Mouse (Mus musculus) midbrain, embryonic 14.5 days (tissue): Measurements from ENCODE around the gene Dscaml1. TPM values are rescaled to one million over a fixed set of nuclear protein-coding genes. Genes with fewer than 3 reads are reported as not detected.

ENCODE experiments used
- ATAC-seq: fragments of 200-750 bp; cut with Nextera tagmentation; 2 replicates; pipeline ENCODE4 v1.8.0; 2017; ENCODE audit warnings: moderate number of reproducible peaks, moderate library complexity; ENCODE audit not compliant: low FRiP score, low TSS enrichment
- DNase-seq: peaks from one replicate; pipeline ENCODE4 v3.0.0-alpha.2; 2015
- H3K27ac ChIP-seq: fragments of 300-500 bp; sonication (generic); replicated peaks from 2 replicates; pipeline ENCODE4 v1.5.1; 2014; ENCODE audit warnings: mild to moderate bottlenecking, low read depth, low read length, moderate library complexity
- H3K27me3 ChIP-seq: fragments of 300-500 bp; sonication (generic); 2 replicates; pipeline ENCODE4 v1.6.1; 2014; ENCODE audit warnings: low read length, control low read depth, mixed read lengths; ENCODE audit not compliant: control insufficient read depth, insufficient read depth
- H3K36me3 ChIP-seq: fragments of 300-500 bp; sonication (generic); 2 replicates; pipeline ENCODE4 v1.6.1; 2014; ENCODE audit warnings: low read length, control low read depth; ENCODE audit not compliant: control insufficient read depth, insufficient read depth
- H3K4me1 ChIP-seq: fragments of 300-500 bp; sonication (generic); 2 replicates; pipeline ENCODE4 v1.6.1; 2014; ENCODE audit warnings: mild to moderate bottlenecking, antibody characterized with exemption, low read length, control low read depth; ENCODE audit not compliant: control insufficient read depth, insufficient read depth
- H3K4me2 ChIP-seq: fragments of 300-500 bp; sonication (generic); 2 replicates; pipeline ENCODE4 v1.6.1; 2014; ENCODE audit warnings: mild to moderate bottlenecking, low read length, moderate library complexity
- H3K4me3 ChIP-seq: fragments of 300-500 bp; sonication (generic); replicated peaks from 2 replicates; pipeline ENCODE4 v1.5.1; 2014; ENCODE audit warnings: low read depth, low read length
- H3K9ac ChIP-seq: fragments of 300-500 bp; sonication (generic); replicated peaks from 2 replicates; pipeline ENCODE4 v1.6.1; 2014; ENCODE audit warnings: mild to moderate bottlenecking, low read length, moderate library complexity
- H3K9me3 ChIP-seq: fragments of 300-500 bp; sonication (generic); 2 replicates; pipeline ENCODE4 v1.6.1; 2016; ENCODE audit warnings: low read length, control low read depth, mixed read lengths; ENCODE audit not compliant: control insufficient read depth
- WGBS: fragments of 180-500 bp; shearing (Covaris S2); extraction: QIAGEN DNeasy Blood & Tissue Kit; methylation state at CpG from one replicate; pipeline ENCODE4 v1.1.7; 2014; 5-methylcytosine and 5-hydroxymethylcytosine counted together
- polyA plus RNA-seq: library from polyadenylated mRNA; unstranded; fragments of >200 nt; fragmentation: Nextera tagmentation; extraction: Ambion mirVana; gene quantifications from 2 replicates; pipeline ENCODE4 v1.2.1, GENCODE M21; 2014

Gene Dscaml1
- polyA plus RNA-seq, 1 experiment from 2014 or later: 14.8 TPM

- Histone ChIP-seq H3K27me3 (no peaks in the 10 kb centered on the region), H3K36me3 (peaks cover 42% of the 10 kb centered on the region), H3K4me1 (no peaks in the 10 kb centered on the region), H3K4me3 (no peak overlapping the region), H3K9ac (no peak overlapping the region), H3K27ac (no peak overlapping the region), H3K9me3 (no peaks in the 10 kb centered on the region), H3K4me2 (no peak overlapping the region)
- DNase-seq: no peak
- ATAC-seq: no peak
- WGBS: 92% methylated on average over 8 of the region's 8 CpGs
These were observed 36.8 kb upstream of the Dscaml1 start for GRCm38 (mm10) chr9:45389596-45389995.

- H3K9ac ChIP-seq: no peak overlapping the region
- ATAC-seq (no peak), DNase-seq (no peak)
- H3K4me3 ChIP-seq: no peak overlapping the region
- H3K27ac ChIP-seq: no peak overlapping the region
- WGBS: 81% methylated on average over 7 of the region's 7 CpGs
- H3K27me3 ChIP-seq: no peaks in the 10 kb centered on the region
- H3K4me2 ChIP-seq: no peak overlapping the region
- peaks cover 59% of the 10 kb centered on the region for H3K36me3 ChIP-seq
- H3K4me1 ChIP-seq: no peaks in the 10 kb centered on the region
- H3K9me3 ChIP-seq: no peaks in the 10 kb centered on the region
These were observed 35.1 kb upstream of the Dscaml1 start for GRCm38 (mm10) chr9:45391299-45391698.

DNA sequence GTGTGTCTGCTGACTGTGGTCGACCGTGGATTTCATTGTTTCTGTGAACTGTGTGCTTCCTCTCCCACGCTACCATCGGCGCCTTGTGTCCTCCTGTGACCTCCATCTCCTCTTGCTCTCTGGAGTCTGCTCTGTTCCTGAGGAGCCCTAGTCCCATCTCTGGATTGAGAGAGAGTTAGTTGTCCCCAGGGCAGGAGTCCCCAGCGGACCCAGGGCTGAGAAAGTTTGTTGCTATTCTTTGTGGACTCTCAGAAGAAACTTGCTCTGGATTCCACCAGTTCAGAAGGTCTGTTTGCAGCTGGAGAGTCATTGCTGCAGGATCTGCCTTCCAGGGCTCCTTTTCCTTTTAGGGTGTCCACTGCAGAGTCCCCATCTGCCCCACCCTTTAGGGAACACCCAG is 31.2 kb upstream of the Dscaml1 start:
- no peak overlapping the region for H3K4me2 ChIP-seq
- no peaks in the 10 kb centered on the region for H3K4me1 ChIP-seq
- no peaks in the 10 kb centered on the region for H3K9me3 ChIP-seq
- H3K36me3 ChIP-seq: peaks cover 59% of the 10 kb centered on the region
- no peaks in the 10 kb centered on the region for H3K27me3 ChIP-seq
- 93% methylated on average over 6 of the region's 6 CpGs for WGBS
- H3K4me3 ChIP-seq: no peak overlapping the region
- DNase-seq (no peak), ATAC-seq (no peak)
- no peak overlapping the region for H3K9ac ChIP-seq
- no peak overlapping the region for H3K27ac ChIP-seq

GRCm38 (mm10) chr9:45395796-45396195 is 30.6 kb upstream of the Dscaml1 start:
- no peak overlapping the region for H3K27ac ChIP-seq
- DNase-seq (no peak), ATAC-seq (no peak)
- no peak overlapping the region for H3K9ac ChIP-seq
- H3K4me2 ChIP-seq: no peak overlapping the region
- peaks cover 53% of the 10 kb centered on the region for H3K36me3 ChIP-seq
- no peaks in the 10 kb centered on the region for H3K4me1 ChIP-seq
- no peak overlapping the region for H3K4me3 ChIP-seq
- 66% methylated on average over 3 of the region's 3 CpGs for WGBS
- no peaks in the 10 kb centered on the region for H3K27me3 ChIP-seq
- H3K9me3 ChIP-seq: no peaks in the 10 kb centered on the region

DNA sequence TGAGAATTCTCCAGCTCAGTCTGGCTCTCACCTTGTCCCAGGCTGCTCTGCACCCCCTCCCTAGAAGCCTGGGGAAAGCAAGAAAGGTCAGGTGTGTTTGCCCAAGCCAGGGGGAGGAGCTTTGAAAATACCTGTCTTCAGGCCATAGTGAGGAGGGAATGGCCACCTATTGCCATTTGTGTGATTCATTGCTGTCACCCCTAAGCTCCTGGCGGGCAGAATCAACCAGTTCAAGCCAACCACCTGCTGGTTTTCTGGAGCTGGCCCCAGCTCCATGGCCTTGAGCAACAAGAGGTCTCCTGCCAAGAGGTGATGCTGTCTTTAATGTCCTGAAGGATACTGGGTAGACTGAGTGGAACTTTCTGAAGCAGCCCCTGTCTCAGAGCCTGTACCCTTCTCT is 28.1 kb upstream of the Dscaml1 start:
- 61% methylated on average over 1 of the region's 1 CpGs for WGBS
- H3K4me3 ChIP-seq: no peak overlapping the region

DNA sequence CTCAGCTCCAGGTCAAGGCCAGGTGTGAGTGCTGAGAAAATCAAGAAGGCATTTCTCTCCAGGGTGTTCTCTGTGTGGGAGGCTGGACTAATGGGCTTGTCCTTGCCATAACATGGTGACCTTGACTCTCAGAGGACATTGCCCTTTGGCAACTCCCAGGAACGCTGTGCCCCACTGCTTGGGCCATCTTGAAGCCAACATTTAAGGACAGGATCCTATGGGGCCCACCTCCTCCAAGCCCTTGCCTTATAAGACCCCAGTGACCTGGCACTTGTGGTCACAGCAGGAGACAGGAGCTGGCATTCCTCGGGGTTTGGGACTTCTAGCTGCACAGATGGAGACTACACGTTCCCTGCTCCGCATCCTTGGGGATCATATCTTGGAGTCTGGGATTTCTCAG is 27.0 kb upstream of the Dscaml1 start, which contains the start of gene Fxyd2:
TSS of gene Fxyd2 (plus strand) at position 236 of the 400 bp plus-strand sequence.
- ATAC-seq (no peak), DNase-seq (no peak)
- Histone ChIP-seq H3K4me2 (no peak within 1 kb of the TSS), H3K9ac (no peak within 1 kb of the TSS), H3K27me3 (no peaks in the 10 kb centered on the region), H3K27ac (no peak within 1 kb of the TSS), H3K4me3 (no peak within 1 kb of the TSS), H3K4me1 (no peaks in the 10 kb centered on the region), H3K36me3 (peaks cover 23% of the 10 kb centered on the region), H3K9me3 (no peaks in the 10 kb centered on the region)
- 76% methylated on average over 4 of the region's 4 CpGs for WGBS

More for the DNA sequence above, 28.1 kb upstream of the Dscaml1 start:
- Histone ChIP-seq H3K27ac (no peak overlapping the region), H3K9me3 (no peaks in the 10 kb centered on the region), H3K4me1 (no peaks in the 10 kb centered on the region), H3K4me2 (no peak overlapping the region), H3K27me3 (no peaks in the 10 kb centered on the region), H3K36me3 (peaks cover 33% of the 10 kb centered on the region), H3K9ac (no peak overlapping the region)
- ATAC-seq (no peak), DNase-seq (no peak)

DNA sequence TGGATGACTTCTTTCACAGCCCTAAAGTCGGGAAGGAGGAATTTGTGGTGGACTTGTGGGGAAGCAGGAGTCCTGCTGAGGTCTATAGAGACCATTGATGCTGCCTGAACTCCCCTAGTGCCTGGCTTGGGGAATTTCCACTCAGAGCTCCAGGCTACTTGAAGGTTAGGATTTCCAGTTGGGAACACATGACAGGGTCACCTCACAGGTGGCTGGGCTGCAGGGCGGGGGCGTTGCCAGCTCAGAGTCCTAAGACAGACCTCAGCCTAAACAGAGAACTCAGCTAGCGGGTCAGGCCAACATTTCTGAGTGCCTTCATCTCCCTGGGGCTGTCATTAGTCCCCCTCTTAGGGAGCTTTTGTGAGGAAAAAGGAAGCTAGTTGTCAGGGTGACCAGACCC is 24.6 kb upstream of the Dscaml1 start:
- ATAC-seq (no peak), DNase-seq (no peak)
- no peak overlapping the region for H3K4me2 ChIP-seq
- H3K36me3 ChIP-seq: no peaks in the 10 kb centered on the region
- no peaks in the 10 kb centered on the region for H3K27me3 ChIP-seq
- no peak overlapping the region for H3K9ac ChIP-seq
- H3K4me3 ChIP-seq: no peak overlapping the region
- no peak overlapping the region for H3K27ac ChIP-seq
- no peaks in the 10 kb centered on the region for H3K9me3 ChIP-seq
- H3K4me1 ChIP-seq: no peaks in the 10 kb centered on the region
- 39% methylated on average over 4 of the region's 4 CpGs for whole genome bisulfite sequencing

GRCm38 (mm10) chr9:45402957-45403356 is 23.5 kb upstream of the Dscaml1 start:
- Histone ChIP-seq H3K27me3 (no peaks in the 10 kb centered on the region), H3K36me3 (no peaks in the 10 kb centered on the region), H3K4me2 (no peak overlapping the region), H3K4me3 (no peak overlapping the region), H3K4me1 (peaks cover under 1% of the 10 kb centered on the region; the same call in 1 of the 2 replicates), H3K9me3 (no peaks in the 10 kb centered on the region), H3K9ac (no peak overlapping the region), H3K27ac (no peak overlapping the region)
- WGBS: 60% methylated on average over 2 of the region's 2 CpGs
- no peak for DNase-seq
- ATAC-seq: no peak

DNA sequence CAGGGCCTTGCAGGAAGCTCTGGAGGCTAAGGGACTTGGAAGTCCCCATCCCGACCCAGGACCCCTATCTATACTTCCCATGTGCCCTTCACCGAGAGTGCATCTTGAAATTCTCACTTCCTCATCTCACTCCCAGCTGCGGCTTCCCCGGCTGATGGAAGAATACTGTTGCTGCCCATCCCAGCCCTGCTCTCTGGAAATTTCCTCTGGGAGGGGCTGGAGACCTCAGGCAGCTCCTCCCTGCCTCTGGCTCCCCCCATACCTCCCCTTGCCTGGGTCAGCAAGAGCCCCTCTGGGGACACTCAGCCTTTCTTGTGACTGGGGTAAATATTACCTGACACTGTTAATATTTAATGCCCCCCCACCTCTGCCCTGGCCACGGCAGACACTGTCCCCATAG is 20.7 kb upstream of the Dscaml1 start:
- 76% methylated on average over 5 of the region's 5 CpGs for WGBS
- ATAC-seq (no peak), DNase-seq (no peak)
- H3K4me3 ChIP-seq: no peak overlapping the region
- H3K4me2 ChIP-seq: no peak overlapping the region
- H3K36me3 ChIP-seq: no peaks in the 10 kb centered on the region
- H3K27me3 ChIP-seq: no peaks in the 10 kb centered on the region
- peaks cover 6% of the 10 kb centered on the region; the same call in 1 of the 2 replicates for H3K4me1 ChIP-seq
- H3K9me3 ChIP-seq: no peaks in the 10 kb centered on the region
- H3K9ac ChIP-seq: no peak overlapping the region
- no peak overlapping the region for H3K27ac ChIP-seq
